Mouse (Mus musculus) stomach, postnatal 0 days (tissue): ENCODE data around the gene Lcn6. TPM values are rescaled to one million over a fixed set of nuclear protein-coding genes. Genes with fewer than 3 reads are reported as not detected.
"Not testable (repeated sequence)": the region's sequence is repeated elsewhere in the genome, so short reads cannot be mapped to it uniquely, and the experiment has no call there.

ENCODE experiments used
- ATAC-seq: fragments of 200-750 bp; cut with Nextera tagmentation; 2 replicates; pipeline ENCODE4 v1.8.0; 2017; ENCODE audit not compliant: low FRiP score, low TSS enrichment
- DNase-seq: peaks from one replicate; pipeline ENCODE4 v3.0.0-alpha.2; 2016; ENCODE audit warnings: low spot score
- H3K27ac ChIP-seq: fragments of 300-500 bp; sonication (generic); replicated peaks from 2 replicates; pipeline ENCODE4 v1.5.1; 2014; ENCODE audit warnings: mild to moderate bottlenecking, control low read depth
- H3K27me3 ChIP-seq: fragments of 300-500 bp; sonication (generic); 2 replicates; pipeline ENCODE4 v1.6.1; 2014; ENCODE audit warnings: low read length; ENCODE audit not compliant: control insufficient read depth, insufficient read depth
- H3K36me3 ChIP-seq: fragments of 300-500 bp; sonication (generic); 2 replicates; pipeline ENCODE4 v1.6.1; 2014; ENCODE audit warnings: low read length, mixed read lengths; ENCODE audit not compliant: control insufficient read depth, insufficient read depth
- H3K4me1 ChIP-seq: fragments of 300-500 bp; sonication (generic); replicated peaks from 2 replicates; pipeline ENCODE4 v1.6.1; 2014; ENCODE audit warnings: antibody characterized with exemption; ENCODE audit not compliant: control insufficient read depth, insufficient read depth
- H3K4me2 ChIP-seq: fragments of 300-500 bp; sonication (generic); replicated peaks from 2 replicates; pipeline ENCODE4 v1.6.1; 2014; ENCODE audit warnings: low read depth, mild to moderate bottlenecking, control low read depth, moderate library complexity
- H3K4me3 ChIP-seq: fragments of 300-500 bp; sonication (generic); 2 replicates; pipeline ENCODE4 v1.5.1; 2014; ENCODE audit warnings: low read depth, low read length, control low read depth
- H3K9ac ChIP-seq: fragments of 300-500 bp; sonication (generic); 2 replicates; pipeline ENCODE4 v1.6.1; 2014; ENCODE audit warnings: mild to moderate bottlenecking, low read length, control low read depth, mixed read lengths
- H3K9me3 ChIP-seq: fragments of 300-500 bp; sonication (generic); 2 replicates; pipeline ENCODE4 v1.6.1; 2016; ENCODE audit warnings: low read length; ENCODE audit not compliant: control insufficient read depth
- CTCF ChIP-seq: IDR thresholded peaks from 2 replicates; pipeline ENCODE4 v1.5.1; 2016; ENCODE audit warnings: antibody characterized with exemption, low read depth, mild to moderate bottlenecking, moderate library complexity
- EP300 ChIP-seq: optimal IDR thresholded peaks from 2 replicates; pipeline ENCODE3; 2016; ENCODE audit warnings: antibody characterized with exemption
- WGBS: fragments of 180-500 bp; shearing (Covaris S2); extraction: QIAGEN DNeasy Blood & Tissue Kit; methylation state at CpG from one replicate; pipeline ENCODE4 v1.1.7; 2014; 5-methylcytosine and 5-hydroxymethylcytosine counted together
- polyA plus RNA-seq: library from polyadenylated mRNA; unstranded; fragments of >200 nt; fragmentation: Nextera tagmentation; extraction: Ambion mirVana; gene quantifications from 2 replicates; pipeline ENCODE4 v1.2.1, GENCODE M21; 2015

Lcn6 gene
- polyA plus RNA-seq, 1 experiment from 2014 or later = not detected

GRCm38 (mm10) chr2:25686941-25687340 lies 10.4 kb downstream of the Lcn6 start:
- no peak overlapping the region for H3K9ac ChIP-seq
- 65% methylated on average over 4 of the region's 4 CpGs for WGBS
- no peak overlapping the region for H3K4me2 ChIP-seq
- H3K36me3 ChIP-seq = no peaks in the 10 kb centered on the region
- H3K27me3 ChIP-seq = no peaks in the 10 kb centered on the region
- no peaks in the 10 kb centered on the region for H3K4me1 ChIP-seq
- DNase-seq = no peak
- no peaks in the 10 kb centered on the region for H3K9me3 ChIP-seq
- TF ChIP-seq EP300 (no peak), CTCF (peak; percentile 20; the same call in 1 of the 2 replicates)
- ATAC-seq = no peak
- H3K27ac ChIP-seq = no peak overlapping the region
- no peak overlapping the region for H3K4me3 ChIP-seq

- Histone ChIP-seq H3K27ac (no peak overlapping the region), H3K4me3 (no peak overlapping the region), H3K9me3 (no peaks in the 10 kb centered on the region), H3K4me2 (no peak overlapping the region), H3K4me1 (no peaks in the 10 kb centered on the region), H3K9ac (no peak overlapping the region), H3K27me3 (no peaks in the 10 kb centered on the region), H3K36me3 (no peaks in the 10 kb centered on the region)
- peak; percentile 84 for TF ChIP-seq CTCF
- TF ChIP-seq EP300 = no peak
- peak; percentile 70 for ATAC-seq
- DNase-seq = peak; percentile 87
Measured at GRCm38 (mm10) chr2:25694605-25695004, 18.0 kb downstream of the Lcn6 start.

- WGBS = 46% methylated on average over 4 of the region's 4 CpGs
Measured at GRCm38 (mm10) chr2:25696951-25697350, 20.4 kb downstream of the Lcn6 start.

GRCm38 (mm10) chr2:25698696-25699095 lies 22.1 kb downstream of the Lcn6 start:
- Histone ChIP-seq H3K27me3 (no peaks in the 10 kb centered on the region), H3K9ac (no peak overlapping the region), H3K27ac (no peak overlapping the region), H3K9me3 (no peaks in the 10 kb centered on the region), H3K36me3 (no peaks in the 10 kb centered on the region), H3K4me2 (no peak overlapping the region), H3K4me3 (no peak overlapping the region), H3K4me1 (no peaks in the 10 kb centered on the region)
- DNase-seq (no peak), ATAC-seq (no peak)
- 89% methylated on average over 2 of the region's 2 CpGs for WGBS
- no peak for TF ChIP-seq EP300
- no peak for TF ChIP-seq CTCF

More at GRCm38 (mm10) chr2:25696951-25697350, 20.4 kb downstream of the Lcn6 start:
- Histone ChIP-seq H3K27me3 (no peaks in the 10 kb centered on the region), H3K4me2 (no peak overlapping the region), H3K4me3 (no peak overlapping the region), H3K9ac (no peak overlapping the region), H3K36me3 (no peaks in the 10 kb centered on the region), H3K4me1 (no peaks in the 10 kb centered on the region), H3K9me3 (no peaks in the 10 kb centered on the region), H3K27ac (no peak overlapping the region)
- ATAC-seq = no peak
- TF ChIP-seq EP300 (no peak), CTCF (no peak)
- DNase-seq = no peak

GRCm38 (mm10) chr2:25699743-25700142 lies 23.2 kb downstream of the Lcn6 start, which contains the start of gene Obp2a:
Gene Obp2a (plus strand): TSS chr2:25700043.
- not testable (repeated sequence) for H3K4me1 ChIP-seq, H3K36me3 ChIP-seq, ATAC-seq

GRCm38 (mm10) chr2:25701001-25701400 lies 24.4 kb downstream of the Lcn6 start:
- Histone ChIP-seq H3K27me3 (no peaks in the 10 kb centered on the region), H3K9me3 (no peaks in the 10 kb centered on the region), H3K9ac (no peak overlapping the region), H3K36me3 (no peaks in the 10 kb centered on the region), H3K4me1 (no peaks in the 10 kb centered on the region), H3K4me2 (no peak overlapping the region), H3K27ac (no peak overlapping the region), H3K4me3 (no peak overlapping the region)
- DNase-seq = no peak
- no peak for ATAC-seq
- WGBS = 64% methylated on average over 5 of the region's 5 CpGs
- no peak for TF ChIP-seq EP300
- no peak for TF ChIP-seq CTCF

More at GRCm38 (mm10) chr2:25699743-25700142, 23.2 kb downstream of the Lcn6 start, which contains the start of gene Obp2a:
- not testable (repeated sequence) for H3K9me3 ChIP-seq, H3K4me3 ChIP-seq, H3K9ac ChIP-seq, H3K27me3 ChIP-seq, H3K4me2 ChIP-seq, DNase-seq, H3K27ac ChIP-seq
- WGBS = 61% methylated on average over 3 of the region's 3 CpGs
